Mouse (Mus musculus): ENCODE data around the gene Celsr2.

Celsr2 gene

DNA sequence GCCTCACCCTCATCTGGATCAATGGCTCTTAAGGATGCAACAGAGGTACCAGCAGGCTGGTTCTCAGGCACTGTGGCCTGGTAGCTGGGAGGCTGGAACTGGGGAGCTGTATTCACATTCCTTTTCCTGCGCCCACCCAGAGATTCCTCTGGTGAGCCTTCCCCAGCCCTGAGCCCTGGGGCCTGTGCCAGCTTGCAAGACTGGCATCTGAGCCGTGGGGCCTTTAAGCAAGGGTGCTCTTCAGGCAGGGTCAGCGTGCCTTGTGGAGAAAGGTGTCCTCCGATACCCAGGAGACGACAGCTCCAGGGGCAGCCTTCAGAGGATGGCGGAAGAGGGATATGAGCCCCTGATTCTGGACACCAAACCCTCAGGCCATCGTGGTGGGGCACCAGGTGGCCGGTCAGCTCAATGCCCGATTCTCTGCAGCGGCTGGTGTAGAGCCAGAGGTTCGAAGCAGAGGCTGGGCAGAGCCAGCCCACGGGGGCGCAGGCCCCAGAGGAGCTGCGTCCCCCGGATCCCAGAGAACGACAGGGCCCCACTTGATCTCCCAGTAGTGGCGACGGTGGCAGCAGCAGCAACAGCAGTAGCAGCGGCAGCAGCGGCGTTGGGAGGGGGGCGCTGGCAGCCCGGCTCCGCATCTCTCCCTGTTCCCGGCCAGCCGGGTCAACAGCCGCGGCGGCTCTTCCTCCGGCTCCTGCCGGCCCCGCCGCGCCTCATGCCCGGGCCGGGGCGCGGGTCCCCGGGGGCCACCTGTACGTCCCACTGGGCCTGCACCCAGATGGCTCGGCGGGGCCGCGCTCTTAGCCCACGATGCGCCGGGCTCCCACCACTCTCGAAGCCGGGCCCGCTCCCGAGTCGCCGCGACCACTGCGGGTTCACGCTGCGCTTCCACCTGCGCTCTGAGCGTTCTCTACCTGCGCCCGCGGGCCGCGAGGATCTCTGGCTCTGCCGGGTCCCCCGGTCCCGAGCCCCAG is at the start of gene Celsr2:
TSS of gene Celsr2 (minus strand) at position 696 of the 974 bp plus-strand sequence.
- DNase-seq = peak; percentile 64

DNA sequence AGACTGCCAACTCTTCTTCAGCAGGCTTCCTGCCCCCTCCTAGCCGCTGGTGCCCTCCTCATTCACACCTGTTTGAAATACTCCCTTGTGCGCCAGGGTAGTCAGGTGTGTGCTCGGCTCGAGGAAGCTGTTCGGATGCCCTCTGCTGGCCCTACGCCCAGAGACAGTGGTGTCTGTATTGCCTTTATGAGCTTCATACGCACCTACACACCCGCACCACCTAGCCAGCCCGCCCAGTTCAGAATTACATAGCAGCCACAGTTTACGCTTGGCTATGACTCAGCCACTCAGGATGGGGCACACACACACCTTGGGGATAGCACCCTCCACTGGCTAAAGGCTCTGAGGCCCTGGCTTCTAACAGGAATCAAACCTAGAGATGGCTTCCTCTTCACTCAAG is 43.5 kb upstream of the Celsr2 start:
- DNase-seq = peak; percentile 71

DNA sequence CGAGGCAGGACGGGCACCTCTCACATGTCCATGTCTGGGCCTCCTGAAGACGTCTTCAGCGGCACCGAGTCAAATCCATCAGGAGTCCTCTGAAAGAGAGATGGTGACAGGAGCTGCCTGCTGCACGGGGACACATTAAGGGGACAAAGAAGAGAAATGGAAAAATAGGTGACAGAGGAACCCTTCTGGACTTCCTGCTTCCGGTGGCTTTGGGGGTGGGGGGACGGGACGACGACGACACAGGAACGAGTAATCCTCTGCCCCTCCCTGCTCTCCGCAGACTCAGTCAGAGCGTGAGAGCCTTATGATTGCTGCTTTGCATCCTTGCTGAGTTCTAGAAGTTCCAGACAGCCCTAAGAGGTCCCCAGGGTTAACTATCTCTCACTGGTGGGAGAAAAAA is 43.0 kb upstream of the Celsr2 start:
- no peak for DNase-seq

DNA sequence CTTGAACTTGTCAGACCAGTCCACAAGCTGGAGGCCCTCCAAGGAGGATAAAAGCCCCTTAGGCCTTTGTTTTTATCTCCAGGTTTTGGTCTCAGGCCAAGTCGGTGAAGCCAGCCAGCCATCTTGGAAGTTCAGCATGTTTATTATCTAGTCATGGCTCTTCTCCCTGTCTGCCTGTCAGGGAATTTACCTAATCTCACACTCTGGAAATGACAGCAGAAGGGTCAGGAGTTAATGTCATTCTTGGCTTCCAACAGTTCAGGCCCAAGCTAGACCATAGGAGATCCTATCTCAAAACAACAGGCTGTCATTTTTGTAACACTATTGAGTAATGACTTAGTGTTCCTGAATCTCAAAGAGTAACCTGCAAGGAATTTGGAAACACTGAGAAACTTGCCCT is 38.8 kb upstream of the Celsr2 start:
- DNase-seq = no peak

DNA sequence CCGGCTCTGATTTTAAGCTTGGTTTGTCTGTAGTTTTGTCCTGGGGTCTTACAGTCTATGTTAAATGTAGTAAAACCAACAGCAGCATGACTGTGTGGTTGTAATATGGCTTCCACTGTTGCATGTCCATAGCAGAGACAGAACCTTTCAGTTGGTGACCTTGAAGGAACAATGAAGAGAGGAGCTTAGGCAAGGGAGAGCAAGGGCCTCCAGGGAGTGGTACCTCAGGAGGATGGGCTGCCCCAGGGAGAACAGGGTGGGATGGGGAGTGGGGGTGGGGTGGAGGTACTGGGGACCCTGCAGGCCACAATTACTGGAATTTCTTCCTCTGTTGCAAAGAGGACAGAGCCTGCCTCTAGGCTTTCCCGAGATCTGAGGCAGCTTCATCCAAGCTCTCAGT is 36.6 kb upstream of the Celsr2 start:
- no peak for DNase-seq

DNA sequence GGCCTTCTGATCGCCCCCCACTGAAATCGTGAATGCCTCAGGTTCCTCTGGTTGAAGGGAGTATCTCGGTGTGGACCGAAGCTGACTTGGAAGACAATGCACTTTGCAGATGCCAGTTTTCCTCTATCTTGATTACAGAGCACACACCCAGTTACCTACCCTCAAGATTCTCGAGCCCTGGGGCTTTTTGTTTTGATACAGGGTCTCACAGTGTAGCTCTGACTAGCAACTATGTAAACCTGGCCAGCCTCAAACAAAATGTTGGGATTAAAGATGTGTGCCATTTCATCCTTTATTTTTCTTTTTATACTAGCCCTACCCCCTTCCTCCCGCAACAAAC is 30.0 kb upstream of the Celsr2 start:
- no peak for DNase-seq

DNA sequence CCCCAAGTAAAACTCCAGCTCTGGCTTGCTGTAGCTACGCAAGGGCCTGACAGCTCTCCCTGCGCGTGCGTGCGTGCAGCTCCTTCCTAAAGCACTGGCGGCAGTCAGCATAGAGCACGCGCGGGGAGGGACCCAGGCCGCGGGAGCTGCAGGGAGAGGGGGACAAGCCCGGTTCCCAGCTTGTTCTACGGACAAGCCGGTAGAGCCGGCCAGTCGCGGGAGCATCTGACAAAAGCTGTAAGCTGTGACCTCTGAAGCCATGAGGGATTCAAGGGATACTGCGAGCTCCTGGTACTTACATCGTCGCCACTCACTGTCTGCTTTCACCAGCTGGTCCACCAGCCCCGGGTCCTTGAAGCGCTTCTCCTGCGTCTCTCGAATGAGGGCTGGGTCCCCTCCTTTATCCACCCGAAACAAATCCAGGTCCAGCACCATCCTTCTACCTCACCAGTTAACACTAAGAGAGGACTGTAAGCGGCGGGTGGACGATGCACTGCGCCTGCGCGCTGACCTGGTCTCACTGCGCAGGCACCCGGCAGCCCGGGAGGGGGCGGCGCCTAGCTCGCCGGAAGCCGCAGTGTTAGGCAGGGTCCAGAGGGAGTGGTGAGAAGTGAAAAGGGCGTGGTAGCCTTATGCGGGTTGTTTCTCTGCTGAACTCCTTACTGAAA is 29.5 kb upstream of the Celsr2 start, which contains the start of gene Sars:
TSS of gene Sars (minus strand) at position 512 of the 668 bp plus-strand sequence.
- DNase-seq = peak; percentile 96

DNA sequence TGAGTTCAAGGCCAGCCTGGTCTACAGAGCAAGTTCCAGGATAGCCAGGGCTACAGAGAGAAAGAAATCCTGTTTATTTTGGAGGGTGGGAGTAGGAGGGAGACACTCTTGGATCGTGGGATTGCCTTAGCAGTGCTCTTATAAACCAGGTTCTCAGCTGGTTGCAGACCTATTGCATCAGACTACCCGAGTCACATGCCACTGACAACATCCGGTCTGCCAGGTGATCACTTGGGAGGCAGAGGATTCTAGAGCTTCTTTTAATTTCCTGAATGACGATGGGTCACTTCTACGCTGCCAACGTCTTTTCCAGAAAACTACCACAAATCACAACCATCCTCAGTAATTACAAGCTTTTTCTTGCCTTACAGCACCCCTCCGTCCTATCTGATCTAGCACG is 28.7 kb upstream of the Celsr2 start:
- DNase-seq = peak; percentile 58

DNA sequence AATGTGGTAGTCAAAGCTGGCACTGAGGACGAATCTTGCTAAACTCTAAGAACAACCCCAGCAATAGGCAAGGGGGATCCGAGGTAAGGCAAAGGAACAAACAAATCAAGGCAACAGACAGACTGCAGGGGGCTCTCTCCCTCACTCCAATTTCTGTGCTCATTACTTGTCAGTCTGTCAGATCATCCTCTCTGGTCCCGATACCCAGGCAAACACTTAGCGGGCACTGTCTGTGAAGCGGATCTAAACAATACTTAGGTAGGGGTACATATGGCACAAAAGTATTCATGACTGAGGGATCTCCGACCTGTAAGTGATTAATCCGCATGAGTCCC is 21.0 kb upstream of the Celsr2 start:
- no peak for DNase-seq

DNA sequence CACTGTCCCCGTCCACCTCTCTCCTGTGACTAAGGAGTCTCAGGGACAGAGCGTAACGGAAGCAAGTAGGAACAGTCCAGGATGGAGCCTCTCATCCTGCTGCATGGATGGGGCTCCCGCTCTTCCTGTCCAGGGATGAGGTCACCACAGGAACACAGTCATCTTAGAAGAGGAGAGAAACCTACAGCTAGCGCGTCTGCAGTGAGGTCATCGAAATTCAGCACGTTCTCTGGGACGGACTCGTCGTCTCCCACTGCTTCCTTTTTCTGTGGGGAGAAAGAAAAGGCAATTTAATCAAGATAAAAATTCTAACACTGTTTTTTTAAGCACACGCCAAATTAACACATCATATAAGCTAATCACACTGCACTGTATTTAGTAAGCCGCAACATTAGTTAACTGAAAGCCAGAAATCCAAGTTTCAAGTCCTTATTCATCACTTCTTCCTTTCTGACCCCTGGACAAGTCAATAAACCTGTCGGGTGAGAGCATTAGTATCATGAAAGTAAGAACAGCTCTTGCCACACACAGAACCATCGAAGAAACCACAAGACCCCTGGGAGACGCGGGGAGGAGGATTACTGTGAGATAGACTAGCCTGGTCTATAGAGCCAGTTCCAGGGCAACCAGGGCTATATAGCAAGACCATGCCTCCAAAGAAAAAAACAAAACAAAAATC is 20.5 kb upstream of the Celsr2 start:
- DNase-seq = peak; percentile 29

DNA sequence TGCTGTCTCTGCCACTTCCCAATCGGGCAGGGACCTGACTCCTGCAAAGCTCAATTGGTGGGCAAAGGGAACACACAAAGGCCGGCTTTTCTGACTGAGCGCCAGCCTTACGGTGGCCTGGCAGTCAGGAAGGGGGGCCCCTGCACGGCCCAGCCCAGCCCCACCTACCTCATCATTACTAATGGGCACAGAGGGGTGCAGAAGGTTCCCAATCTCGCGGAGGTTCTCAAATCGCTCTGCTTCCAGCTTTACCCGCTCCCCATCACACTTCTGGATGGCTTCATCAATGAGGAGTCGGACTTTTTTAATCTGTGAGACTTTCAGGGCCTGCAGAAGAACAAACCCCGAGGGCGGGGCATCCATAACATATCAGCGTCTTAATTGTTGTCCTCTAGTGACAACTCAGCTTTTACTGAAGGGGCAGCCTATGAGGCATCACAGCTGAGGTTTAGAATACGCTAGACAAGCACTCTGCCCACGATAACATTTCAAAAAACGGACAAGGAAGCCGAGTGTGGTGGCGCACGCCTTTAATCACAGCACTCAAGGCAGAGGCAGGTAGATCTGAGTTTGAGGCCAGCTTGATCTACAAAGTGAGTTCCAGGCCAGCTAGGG is 18.6 kb upstream of the Celsr2 start:
- DNase-seq = no peak

DNA sequence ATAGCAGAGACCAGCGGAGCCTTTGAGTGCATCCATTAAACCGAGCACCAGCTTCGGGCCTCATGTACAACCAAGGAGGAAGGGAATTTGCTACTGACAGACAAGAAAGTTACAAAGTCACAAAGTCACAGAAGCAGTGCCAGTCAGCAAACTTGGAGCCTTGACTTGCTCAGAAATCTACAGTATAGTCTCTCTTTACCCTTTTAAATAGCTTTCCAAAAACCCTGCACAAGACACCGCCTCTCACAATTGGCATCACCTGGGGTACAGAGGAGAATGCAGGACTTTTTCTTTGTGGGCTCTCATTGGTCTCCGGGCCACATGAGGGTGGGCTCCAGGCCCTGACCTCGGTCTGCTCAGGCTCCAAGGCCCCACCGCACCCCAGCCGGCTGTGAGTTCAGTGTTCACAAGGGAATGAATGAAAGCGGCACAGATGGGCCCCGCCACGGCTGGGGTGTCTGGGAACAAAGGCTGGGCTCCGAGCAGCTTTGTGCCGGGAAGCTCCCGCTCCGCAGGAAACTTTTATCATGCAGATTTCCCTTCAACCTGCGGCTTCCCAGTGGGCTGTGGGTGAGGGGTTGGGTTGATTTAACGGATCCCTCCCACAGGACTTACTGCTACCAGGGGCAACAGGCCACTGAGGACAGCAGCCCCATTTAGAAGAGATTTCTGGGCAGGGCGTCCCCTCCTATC is 18.0 kb upstream of the Celsr2 start:
- DNase-seq = no peak

DNA sequence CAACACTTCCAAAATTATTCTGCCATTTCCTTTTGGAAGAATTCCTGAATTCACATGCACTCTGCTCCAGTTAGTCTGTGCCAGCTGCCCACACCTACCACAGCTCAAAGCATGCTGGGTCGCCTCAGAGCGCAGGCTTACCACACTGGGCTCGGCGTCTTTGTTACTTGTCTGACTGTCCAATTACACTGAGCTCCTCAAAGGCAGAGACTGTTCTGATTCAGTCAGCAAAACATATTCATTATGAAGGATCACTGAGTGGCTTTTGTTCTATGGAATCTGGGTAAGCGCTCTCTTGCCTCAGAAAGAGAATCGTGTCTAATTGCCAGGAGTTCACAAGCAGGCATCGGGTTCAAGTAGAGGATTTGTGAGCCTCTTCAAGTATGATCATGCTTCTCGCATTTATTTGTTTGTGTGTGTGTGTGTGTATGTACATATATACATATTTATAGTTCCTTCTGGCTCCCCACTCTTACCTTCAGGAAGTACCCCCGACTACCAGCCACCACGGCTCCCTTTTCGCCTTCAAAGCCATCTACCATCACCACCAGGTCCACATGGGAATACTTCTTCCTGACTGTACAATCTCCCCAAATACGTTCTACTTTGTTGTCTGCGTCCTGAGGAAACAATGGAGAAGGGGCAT is 17.3 kb upstream of the Celsr2 start:
- no peak for DNase-seq

DNA sequence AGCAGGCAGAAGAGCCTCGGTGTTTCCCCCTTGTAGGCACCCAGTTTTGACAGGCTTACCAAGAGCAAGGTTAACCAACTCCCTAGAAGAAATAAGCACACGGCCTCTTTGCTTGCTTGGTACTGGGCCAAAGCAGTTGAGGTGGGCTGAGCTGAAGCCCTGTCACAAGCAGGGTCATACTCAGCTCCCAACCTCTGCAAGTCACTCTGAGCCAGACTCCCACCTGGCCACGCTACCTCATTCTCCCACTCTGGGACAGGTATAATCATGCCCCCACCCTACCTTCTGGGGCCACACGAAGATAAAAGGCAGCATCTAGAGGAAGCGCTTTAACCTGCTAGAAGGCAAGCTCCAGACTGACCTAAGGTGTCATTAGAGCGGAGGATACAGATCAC is 10.3 kb upstream of the Celsr2 start:
- no peak for DNase-seq

DNA sequence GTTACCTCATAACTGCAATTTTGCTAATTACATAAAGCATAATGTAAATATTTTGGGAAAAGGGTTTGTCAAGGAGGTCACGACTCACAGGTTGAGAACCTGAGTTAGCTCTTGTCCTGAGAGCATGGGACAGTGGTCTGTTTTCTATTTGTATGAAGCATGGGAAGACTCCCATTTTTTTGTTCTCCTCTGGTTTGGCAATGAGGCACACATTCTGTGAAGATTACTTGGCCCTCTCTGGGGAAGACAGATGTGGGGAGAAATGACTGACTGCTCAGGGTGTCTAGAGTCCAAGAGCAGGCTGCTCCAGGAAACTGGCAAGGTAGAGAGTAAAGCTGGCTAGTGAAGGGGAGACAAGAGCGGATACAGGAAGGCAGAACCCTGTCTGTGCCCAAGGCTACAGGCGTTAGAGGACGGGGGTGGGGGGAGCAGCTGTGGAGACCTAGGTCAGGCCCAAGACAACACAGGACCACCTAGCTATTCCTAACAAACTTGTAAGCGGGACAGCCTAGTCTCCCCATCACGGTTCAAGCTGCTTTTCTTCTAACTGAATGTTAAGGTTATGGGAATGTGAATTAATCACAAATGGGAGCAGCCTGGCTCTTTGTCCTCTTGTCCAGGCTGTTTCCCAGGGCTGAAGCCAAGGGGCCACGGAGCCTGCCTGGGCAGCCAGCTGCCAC is 9.7 kb upstream of the Celsr2 start:
- no peak for DNase-seq

DNA sequence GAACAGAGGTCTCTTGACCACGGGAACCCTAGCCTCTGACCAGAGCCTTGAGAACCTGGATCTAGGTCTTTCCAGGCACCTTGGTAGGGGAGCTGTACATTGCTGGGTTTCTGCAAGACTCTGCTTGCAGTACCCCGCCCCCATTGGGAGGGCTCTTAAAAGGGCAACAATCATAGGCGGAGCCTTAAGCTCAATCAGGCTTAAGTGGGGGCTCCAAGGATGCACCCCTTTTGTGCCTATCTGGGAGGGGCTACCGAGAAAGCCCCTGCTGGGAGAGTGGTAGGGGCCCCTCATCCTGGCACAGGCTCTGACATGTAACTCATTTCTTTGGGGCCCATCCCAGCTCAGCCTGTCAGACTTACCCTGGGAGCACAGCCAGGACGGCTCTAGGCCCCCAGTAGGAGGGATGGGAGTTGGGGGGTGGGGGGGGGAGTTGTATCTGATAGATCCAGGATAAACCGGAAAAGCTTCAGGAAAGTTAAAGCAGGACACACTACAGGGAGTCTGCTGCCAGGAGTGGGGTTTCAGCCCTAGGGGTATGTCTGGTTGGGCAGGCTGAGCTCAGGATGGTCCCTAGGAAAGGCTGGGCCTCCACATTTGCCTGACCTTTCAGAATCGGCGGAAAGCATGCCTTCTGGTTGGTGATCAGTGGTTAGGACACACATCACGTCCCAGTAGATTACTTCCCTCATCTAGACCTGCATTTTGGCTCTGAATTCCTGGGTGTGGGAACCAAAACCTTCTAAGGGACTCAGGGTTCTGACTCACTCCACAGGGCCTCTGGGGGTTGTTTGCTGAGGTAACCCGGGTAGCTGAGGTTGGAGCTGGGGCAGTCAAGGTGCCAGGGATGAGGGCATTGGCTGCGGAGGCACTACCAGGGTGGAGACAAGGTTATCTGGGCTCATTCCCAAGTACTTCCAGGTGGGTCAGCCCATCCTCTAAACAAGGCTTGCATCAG is 8.8 kb upstream of the Celsr2 start:
- DNase-seq = peak; percentile 74

DNA sequence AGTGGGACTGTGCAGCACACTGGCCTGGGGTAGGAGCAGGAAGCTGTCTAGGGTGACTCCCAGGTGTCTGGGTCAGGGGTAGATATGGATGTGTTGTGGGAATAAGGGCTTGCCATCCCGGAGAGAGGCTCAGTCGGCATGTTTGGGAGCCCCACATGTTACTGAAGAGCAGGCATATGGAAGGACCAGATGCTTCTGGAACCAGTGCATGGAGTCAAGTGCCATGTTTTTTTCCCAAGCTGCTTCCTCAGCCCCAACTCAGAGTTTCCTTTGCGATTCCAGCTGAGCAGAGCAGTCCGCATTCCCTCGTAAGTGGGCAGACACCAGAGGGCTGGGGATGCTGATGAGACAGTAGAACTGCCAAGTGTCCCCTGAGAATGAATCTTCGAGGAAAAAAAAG is 7.7 kb upstream of the Celsr2 start:
- no peak for DNase-seq

DNA sequence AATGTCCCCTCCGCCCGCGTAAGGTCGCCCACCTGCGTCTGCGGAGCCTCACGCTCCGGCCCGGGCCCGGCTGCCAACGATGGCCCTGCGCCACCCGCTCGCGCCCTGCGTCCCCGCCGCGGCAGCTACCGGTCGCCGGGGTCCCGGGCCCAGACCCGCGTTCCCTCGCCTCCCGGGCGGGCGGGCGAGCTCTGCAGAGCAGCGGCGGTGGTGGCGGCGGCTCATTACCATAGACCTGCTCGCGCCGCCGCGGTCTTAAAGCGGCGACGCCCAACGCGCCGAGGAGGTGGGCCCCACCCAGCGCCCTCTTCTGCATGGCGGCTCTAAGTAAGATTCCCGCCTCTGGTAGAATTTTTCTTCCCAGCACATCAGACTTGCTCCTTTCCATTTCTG is 475 bp upstream of the Celsr2 start:
- peak; percentile 91 for DNase-seq

DNA sequence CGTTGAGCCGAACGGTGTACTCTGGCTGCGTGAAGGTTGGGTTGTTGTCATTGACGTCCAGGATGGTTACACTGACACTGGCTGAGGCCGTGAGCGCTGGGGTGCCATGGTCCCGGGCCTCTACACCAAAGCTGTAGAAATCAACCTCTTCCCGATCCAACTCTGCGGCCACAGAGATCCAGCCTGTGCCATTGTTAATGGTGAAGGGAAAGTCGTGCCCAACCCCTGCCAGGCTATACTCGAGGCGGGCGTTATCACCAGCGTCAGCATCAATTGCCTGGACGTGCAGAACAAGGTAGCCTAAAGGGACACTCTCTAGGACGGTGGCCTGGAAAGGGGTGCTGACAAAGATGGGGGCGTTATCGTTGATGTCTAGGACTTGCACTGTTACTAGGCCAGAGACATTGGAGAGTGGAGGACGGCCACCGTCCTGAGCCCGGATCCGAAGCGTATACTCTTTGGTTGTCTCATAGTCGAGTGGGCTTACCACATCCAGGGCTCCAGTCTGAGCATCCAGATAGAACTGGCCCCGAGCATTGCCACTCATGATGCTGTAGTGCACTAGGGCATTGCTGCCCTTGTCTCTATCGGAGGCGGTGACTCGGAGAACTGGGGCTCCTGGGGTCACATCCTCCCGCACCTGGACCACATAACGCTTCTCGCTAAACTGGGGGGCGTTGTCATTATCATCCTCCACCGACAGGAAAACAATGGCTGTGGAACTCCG is 1.6 kb downstream of the Celsr2 start:
- DNase-seq = no peak

DNA sequence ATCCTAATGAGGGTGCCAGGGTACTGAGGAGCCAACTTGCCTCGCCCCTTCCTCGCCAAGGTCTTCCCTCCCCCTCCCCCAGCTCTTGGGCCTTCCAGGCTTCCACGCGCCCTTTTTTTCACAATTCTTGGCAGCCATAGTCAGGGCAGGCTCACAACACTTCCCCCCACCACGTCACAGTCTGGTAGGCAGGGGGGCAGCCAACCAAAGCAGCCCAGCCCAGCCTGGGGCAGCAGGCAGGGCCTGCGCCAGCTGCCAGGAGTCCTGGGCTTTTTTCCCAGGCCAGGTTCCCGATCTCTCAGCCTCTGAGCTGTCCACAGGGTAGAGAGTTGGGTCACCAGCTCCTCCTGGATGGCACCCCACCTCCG is 3.6 kb downstream of the Celsr2 start:
- DNase-seq = peak; percentile 89
